Mouse (Mus musculus) midbrain, embryonic 14.5 days (tissue): ENCODE measurements around the gene Gm5065. TPM values are rescaled to one million over a fixed set of nuclear protein-coding genes. Genes with fewer than 3 reads are reported as not detected.

Source experiments
- ATAC-seq: fragments of 200-750 bp; cut with Nextera tagmentation; 2 replicates; pipeline ENCODE4 v1.8.0; 2017; ENCODE audit warnings: moderate number of reproducible peaks, moderate library complexity; ENCODE audit not compliant: low FRiP score, low TSS enrichment
- DNase-seq: peaks from one replicate; pipeline ENCODE4 v3.0.0-alpha.2; 2015
- H3K27ac ChIP-seq: fragments of 300-500 bp; sonication (generic); replicated peaks from 2 replicates; pipeline ENCODE4 v1.5.1; 2014; ENCODE audit warnings: mild to moderate bottlenecking, low read depth, low read length, moderate library complexity
- H3K27me3 ChIP-seq: fragments of 300-500 bp; sonication (generic); 2 replicates; pipeline ENCODE4 v1.6.1; 2014; ENCODE audit warnings: low read length, control low read depth, mixed read lengths; ENCODE audit not compliant: control insufficient read depth, insufficient read depth
- H3K36me3 ChIP-seq: fragments of 300-500 bp; sonication (generic); 2 replicates; pipeline ENCODE4 v1.6.1; 2014; ENCODE audit warnings: low read length, control low read depth; ENCODE audit not compliant: control insufficient read depth, insufficient read depth
- H3K4me1 ChIP-seq: fragments of 300-500 bp; sonication (generic); 2 replicates; pipeline ENCODE4 v1.6.1; 2014; ENCODE audit warnings: mild to moderate bottlenecking, antibody characterized with exemption, low read length, control low read depth; ENCODE audit not compliant: control insufficient read depth, insufficient read depth
- H3K4me2 ChIP-seq: fragments of 300-500 bp; sonication (generic); 2 replicates; pipeline ENCODE4 v1.6.1; 2014; ENCODE audit warnings: mild to moderate bottlenecking, low read length, moderate library complexity
- H3K4me3 ChIP-seq: fragments of 300-500 bp; sonication (generic); replicated peaks from 2 replicates; pipeline ENCODE4 v1.5.1; 2014; ENCODE audit warnings: low read depth, low read length
- H3K9ac ChIP-seq: fragments of 300-500 bp; sonication (generic); replicated peaks from 2 replicates; pipeline ENCODE4 v1.6.1; 2014; ENCODE audit warnings: mild to moderate bottlenecking, low read length, moderate library complexity
- H3K9me3 ChIP-seq: fragments of 300-500 bp; sonication (generic); 2 replicates; pipeline ENCODE4 v1.6.1; 2016; ENCODE audit warnings: low read length, control low read depth, mixed read lengths; ENCODE audit not compliant: control insufficient read depth
- WGBS: fragments of 180-500 bp; shearing (Covaris S2); extraction: QIAGEN DNeasy Blood & Tissue Kit; methylation state at CpG from one replicate; pipeline ENCODE4 v1.1.7; 2014; 5-methylcytosine and 5-hydroxymethylcytosine counted together
- polyA plus RNA-seq: library from polyadenylated mRNA; unstranded; fragments of >200 nt; fragmentation: Nextera tagmentation; extraction: Ambion mirVana; gene quantifications from 2 replicates; pipeline ENCODE4 v1.2.1, GENCODE M21; 2014

Gene Gm5065
- polyA plus RNA-seq: not detected in 2 replicates

GRCm38 (mm10) chr7:5350237-5350636 lies at the start of gene Gm5065:
Gm5065 (plus strand) TSS chr7:5350537.
- Histone ChIP-seq H3K27me3 (no peaks in the 10 kb centered on the region), H3K9me3 (peaks cover 16% of the 10 kb centered on the region), H3K36me3 (no peaks in the 10 kb centered on the region), H3K4me1 (no peaks in the 10 kb centered on the region), H3K4me3 (no peak within 1 kb of the TSS), H3K9ac (no peak within 1 kb of the TSS), H3K4me2 (no peak within 1 kb of the TSS), H3K27ac (no peak within 1 kb of the TSS)
- DNase-seq (no peak), ATAC-seq (no peak)
- 71% methylated on average over 1 of the region's 1 CpGs for WGBS

DNA sequence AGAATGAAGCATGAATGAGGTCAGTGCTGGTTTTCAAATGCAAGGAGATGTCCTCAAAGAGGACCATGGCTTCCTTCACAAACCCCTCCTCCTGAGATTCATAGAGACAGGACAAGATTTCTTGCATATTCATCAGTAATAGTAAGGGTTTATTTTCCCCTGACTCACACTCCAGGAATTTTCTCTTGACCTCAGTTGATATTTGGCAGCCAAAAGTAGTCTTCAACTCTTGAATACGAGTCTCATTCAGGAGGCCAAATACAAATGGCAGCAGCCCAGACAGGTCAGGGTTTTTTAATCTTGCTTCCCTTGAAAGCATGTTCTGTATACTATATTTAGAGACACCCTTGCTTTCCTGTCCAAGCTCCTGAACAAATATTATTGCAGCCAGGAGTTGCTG lies 22.8 kb upstream of the Gm5065 start:
- WGBS: 75% methylated on average over 1 of the region's 1 CpGs
- H3K9me3 ChIP-seq: peaks cover 25% of the 10 kb centered on the region
- ATAC-seq: no peak

GRCm38 (mm10) chr7:5350935-5351334 lies 598 bp downstream of the Gm5065 start, which contains the start of gene Nlrp2:
Nlrp2 (minus strand) TSS chr7:5351035.
- no peak within 1 kb of the TSS for H3K27ac ChIP-seq
- no peaks in the 10 kb centered on the region for H3K4me1 ChIP-seq
- H3K4me3 ChIP-seq: no peak within 1 kb of the TSS
- no peak for ATAC-seq
- no peak within 1 kb of the TSS for H3K9ac ChIP-seq
- no peak for DNase-seq
- H3K4me2 ChIP-seq: no peak within 1 kb of the TSS
- WGBS: 88% methylated on average over 4 of the region's 4 CpGs
- peaks cover 23% of the 10 kb centered on the region for H3K9me3 ChIP-seq
- H3K36me3 ChIP-seq: no peaks in the 10 kb centered on the region
- H3K27me3 ChIP-seq: no peaks in the 10 kb centered on the region

More for the DNA sequence above, 22.8 kb upstream of the Gm5065 start:
- no peak for DNase-seq
- Histone ChIP-seq H3K4me3 (no peak overlapping the region), H3K4me2 (no peak overlapping the region), H3K27ac (no peak overlapping the region), H3K4me1 (no peaks in the 10 kb centered on the region), H3K27me3 (no peaks in the 10 kb centered on the region), H3K9ac (no peak overlapping the region), H3K36me3 (no peaks in the 10 kb centered on the region)

GRCm38 (mm10) chr7:5363599-5363998 lies 13.3 kb downstream of the Gm5065 start:
- no peak overlapping the region for H3K27ac ChIP-seq
- DNase-seq (no peak), ATAC-seq (no peak)
- peaks cover 57% of the 10 kb centered on the region for H3K9me3 ChIP-seq
- no peak overlapping the region for H3K9ac ChIP-seq
- H3K27me3 ChIP-seq: no peaks in the 10 kb centered on the region
- no peaks in the 10 kb centered on the region for H3K36me3 ChIP-seq
- H3K4me1 ChIP-seq: no peaks in the 10 kb centered on the region
- no peak overlapping the region for H3K4me3 ChIP-seq
- 95% methylated on average over 5 of the region's 5 CpGs for WGBS
- H3K4me2 ChIP-seq: no peak overlapping the region

DNA sequence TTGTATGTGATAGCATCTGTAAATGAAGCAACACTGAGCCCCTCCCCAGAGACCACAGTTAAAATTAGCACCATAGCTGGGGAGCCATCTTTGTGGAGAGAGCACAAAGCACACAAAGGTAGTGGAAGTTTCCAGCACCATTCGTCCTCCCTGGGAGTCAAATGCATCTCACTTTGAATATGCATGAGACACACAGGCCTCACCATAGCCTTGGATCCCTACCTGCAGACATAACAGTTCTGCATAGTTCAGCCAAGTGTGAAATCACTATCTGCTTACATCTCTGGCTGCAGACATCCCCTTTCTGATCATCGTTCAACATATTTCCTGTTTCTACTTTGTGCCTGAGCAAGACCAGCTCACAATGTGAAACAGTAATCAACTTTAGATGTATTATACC lies 16.4 kb downstream of the Gm5065 start:
- H3K9ac ChIP-seq: no peak overlapping the region
- no peak overlapping the region for H3K4me3 ChIP-seq
- no peak for ATAC-seq
- 83% methylated on average over 2 of the region's 2 CpGs for WGBS
- H3K4me2 ChIP-seq: no peak overlapping the region
- H3K4me1 ChIP-seq: no peaks in the 10 kb centered on the region
- H3K9me3 ChIP-seq: peaks cover 37% of the 10 kb centered on the region
- H3K27me3 ChIP-seq: no peaks in the 10 kb centered on the region
- H3K27ac ChIP-seq: no peak overlapping the region
- no peaks in the 10 kb centered on the region for H3K36me3 ChIP-seq
- no peak for DNase-seq

- ATAC-seq: no peak
Observed at GRCm38 (mm10) chr7:5406201-5406600, 55.9 kb downstream of the Gm5065 start.

More at GRCm38 (mm10) chr7:5406201-5406600, 55.9 kb downstream of the Gm5065 start:
- H3K27ac ChIP-seq: no peak overlapping the region
- no peak overlapping the region for H3K9ac ChIP-seq
- H3K4me2 ChIP-seq: no peak overlapping the region
- no peak overlapping the region for H3K4me3 ChIP-seq
- H3K4me1 ChIP-seq: no peaks in the 10 kb centered on the region
- DNase-seq: no peak
- H3K27me3 ChIP-seq: no peaks in the 10 kb centered on the region
- peaks cover 8% of the 10 kb centered on the region for H3K9me3 ChIP-seq
- no peaks in the 10 kb centered on the region for H3K36me3 ChIP-seq
- 34% methylated on average over 2 of the region's 2 CpGs for WGBS

Other genes with a start within 250 kb of the Gm5065 start
- not detected in 2 replicates for gene Rfpl4, start 233.6 kb upstream of the Gm5065 start, polyA plus RNA-seq
- gene Rasl2-9, start 224.6 kb upstream of the Gm5065 start, polyA plus RNA-seq: 0.36 and 0.41 TPM in 2 replicates
- 0.01 TPM in 1 of 2 replicates, not detected in the other for gene Vmn1r55, start 200.9 kb upstream of the Gm5065 start, polyA plus RNA-seq
- gene Vmn1r56, start 153.8 kb upstream of the Gm5065 start, polyA plus RNA-seq: not detected in 2 replicates
- gene Vmn1r57, start 132.0 kb upstream of the Gm5065 start, polyA plus RNA-seq: not detected in 2 replicates
- not detected in 2 replicates for gene Nlrp2, start 498 bp downstream of the Gm5065 start, polyA plus RNA-seq
- gene Vmn1r58, start 62.9 kb downstream of the Gm5065 start, polyA plus RNA-seq: not detected in 2 replicates
- not detected in 2 replicates for gene Vmn1r59, start 106.2 kb downstream of the Gm5065 start, polyA plus RNA-seq
- gene Vmn2r28, start 143.4 kb downstream of the Gm5065 start, polyA plus RNA-seq: not detected in 2 replicates
- not detected in 2 replicates for gene Vmn1r60, start 196.8 kb downstream of the Gm5065 start, polyA plus RNA-seq